Mouse (Mus musculus) spleen, adult 2 months (tissue): ENCODE results near the gene 9430007A20Rik.

Experiments
- CTCF ChIP-seq: fragments of 200-500 bp; IDR thresholded peaks from 2 replicates; pipeline ENCODE4 v1.5.1; 2011; ENCODE audit warnings: mild to moderate bottlenecking, inconsistent platforms; ENCODE audit not compliant: insufficient read depth, insufficient read length, insufficient replicate concordance; ENCODE audit errors: extremely low read depth
- POLR2A ChIP-seq: fragments of 200-500 bp; IDR thresholded peaks from 2 replicates; pipeline ENCODE4 v1.6.1; 2011; ENCODE audit warnings: low read depth, low read length, inconsistent platforms

DNA sequence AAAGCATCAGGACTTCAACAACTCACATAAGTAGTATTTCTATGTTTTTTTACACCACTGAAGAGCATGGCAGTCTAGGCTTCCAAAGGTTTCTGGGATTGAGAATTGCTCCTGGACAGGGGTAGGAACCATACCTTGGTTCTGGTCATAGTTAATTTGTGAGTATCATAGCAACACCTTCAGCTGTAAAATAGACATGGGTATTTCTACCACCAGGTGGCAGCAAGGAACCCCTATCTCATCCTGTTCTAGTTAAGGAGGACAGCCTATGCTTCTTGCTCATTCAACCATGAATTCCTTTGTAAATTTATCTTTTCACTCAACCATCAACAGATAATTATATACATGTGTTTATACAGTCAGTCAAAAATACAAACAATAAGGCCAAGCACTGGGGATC is 40.2 kb downstream of the 9430007A20Rik start:
- no peak for TF ChIP-seq CTCF
- TF ChIP-seq POLR2A: no peak
